Mouse (Mus musculus) cerebellum, postnatal 4 days (tissue): ENCODE measurements around the gene Stfa1.
"Not testable (repeated sequence)": the region's sequence is repeated elsewhere in the genome, so short reads cannot be mapped to it uniquely, and the experiment has no call there.

Experiments
- DNase-seq, 2 experiments: peaks; one replicate each; pipeline ENCODE4 v3.0.0; 2022; ENCODE audit warnings: low spot score in 2 of 2, mixed read lengths in 1 of 2

Gene Stfa1

GRCm38 (mm10) chr16:36276796-36277195, at the start of gene Stfa1:
Gene Stfa1, plus strand, starts transcription at chr16:36276951.
- not testable (repeated sequence) for DNase-seq

DNA sequence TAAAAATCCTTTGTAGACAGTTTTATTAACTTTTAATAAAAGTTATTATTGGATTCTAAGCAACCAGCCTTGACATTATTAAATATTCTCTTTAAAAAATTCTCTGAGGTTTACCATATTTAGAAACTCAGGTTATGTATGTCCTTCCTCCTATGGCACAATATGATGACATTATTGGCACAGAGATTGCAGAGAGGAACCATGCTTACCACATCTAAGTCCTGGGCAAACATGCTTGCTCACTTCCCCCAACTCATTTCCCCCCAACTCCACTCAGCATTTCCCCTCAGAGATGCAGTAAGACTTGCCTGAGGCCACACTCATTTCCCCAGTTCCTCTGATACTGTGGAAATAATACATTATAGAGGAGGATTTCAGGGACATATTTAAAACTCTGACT, 16.2 kb upstream of the Stfa1 start:
- not testable (repeated sequence) for DNase-seq

- DNase-seq: no peak
Observed at GRCm38 (mm10) chr16:36289140-36289539, 12.4 kb downstream of the Stfa1 start.

DNA sequence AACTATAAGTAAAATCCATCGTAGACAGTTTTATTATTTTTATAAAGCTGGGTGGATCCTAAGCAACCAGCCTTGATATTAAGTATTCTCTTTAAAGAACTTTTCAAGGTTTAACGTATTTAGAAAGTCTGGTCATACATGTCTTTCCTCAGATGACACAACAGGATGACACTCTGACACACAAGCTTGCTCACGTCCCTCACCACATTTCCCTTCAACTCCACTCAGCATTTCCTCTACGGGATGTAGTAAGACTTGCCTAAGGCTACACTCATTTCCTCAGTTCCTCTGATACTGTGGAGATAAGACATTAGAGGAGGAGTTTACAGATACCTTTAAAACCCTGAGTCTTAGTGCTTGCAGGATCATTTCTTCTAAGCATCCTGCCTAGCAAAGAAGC, 30.9 kb downstream of the Stfa1 start:
- no peak for DNase-seq

DNA sequence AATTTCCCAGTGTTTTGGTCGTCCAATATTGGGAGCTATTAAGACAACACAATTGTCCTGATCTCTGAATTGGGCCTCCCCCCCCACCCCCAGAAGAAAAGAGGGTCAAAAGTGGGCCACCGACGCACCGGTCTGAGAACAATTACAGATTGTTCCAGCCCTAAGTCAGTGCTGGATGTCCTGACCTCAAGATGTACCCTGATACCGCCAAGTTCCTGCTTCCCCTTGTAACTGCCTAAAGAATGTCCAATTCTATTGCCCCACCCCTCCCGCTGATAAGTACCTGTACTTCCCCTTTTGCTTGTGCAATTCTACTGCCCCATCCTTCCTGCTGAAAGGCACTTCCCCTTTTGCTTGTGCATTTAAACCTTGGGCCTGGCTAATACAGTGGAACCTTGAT, 39.4 kb downstream of the Stfa1 start:
- DNase-seq: not testable (repeated sequence)

DNA sequence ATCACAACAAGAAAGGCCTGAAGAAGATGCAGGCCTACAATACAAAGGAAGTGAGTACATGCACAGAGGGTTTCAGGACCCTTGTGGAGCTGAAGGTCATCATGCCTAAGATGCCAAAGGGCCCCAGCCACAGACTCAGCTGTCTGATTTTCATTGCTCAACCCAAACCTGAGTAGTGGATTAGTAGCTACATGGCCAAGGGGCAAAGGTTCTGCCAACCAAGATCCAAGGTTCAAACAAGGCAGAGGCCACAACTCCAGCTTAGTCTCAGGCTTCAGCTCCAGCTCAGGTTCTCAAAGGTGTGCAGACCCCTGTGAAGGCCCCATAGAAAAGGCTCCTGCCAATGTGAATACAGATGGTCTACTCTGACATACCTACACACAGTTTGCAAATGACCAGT, 42.5 kb downstream of the Stfa1 start:
- no peak for DNase-seq

DNA sequence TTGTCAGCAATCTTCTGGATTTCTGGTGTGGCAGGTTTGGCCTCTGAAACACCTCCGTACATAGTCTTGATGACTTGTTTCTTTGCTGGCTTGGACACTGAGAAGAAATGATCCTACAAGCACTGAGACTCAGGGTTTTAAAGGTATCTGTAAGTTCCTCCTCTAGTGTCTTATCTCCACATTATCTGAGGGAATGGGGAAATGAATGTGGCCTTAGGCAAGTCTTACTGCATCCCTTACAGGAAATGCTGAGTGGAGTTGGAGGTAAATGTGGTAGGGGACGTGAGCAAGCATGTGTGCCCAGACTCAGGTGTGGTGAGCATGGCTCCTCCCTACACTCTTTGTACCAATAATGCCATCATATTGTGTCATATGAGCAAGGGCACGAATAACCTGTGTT, 57.5 kb downstream of the Stfa1 start, which contains the start of gene BC117090:
BC117090 (minus strand) TSS at position 101 of the 400 bp plus-strand sequence.
- no peak for DNase-seq
